Mouse (Mus musculus) right cerebral cortex, postnatal 14 days (tissue): ENCODE measurements around the gene Tdp1.

Experiments
- DNase-seq: peaks from one replicate; pipeline ENCODE4 v3.0.0; 2022

Tdp1 gene

DNA sequence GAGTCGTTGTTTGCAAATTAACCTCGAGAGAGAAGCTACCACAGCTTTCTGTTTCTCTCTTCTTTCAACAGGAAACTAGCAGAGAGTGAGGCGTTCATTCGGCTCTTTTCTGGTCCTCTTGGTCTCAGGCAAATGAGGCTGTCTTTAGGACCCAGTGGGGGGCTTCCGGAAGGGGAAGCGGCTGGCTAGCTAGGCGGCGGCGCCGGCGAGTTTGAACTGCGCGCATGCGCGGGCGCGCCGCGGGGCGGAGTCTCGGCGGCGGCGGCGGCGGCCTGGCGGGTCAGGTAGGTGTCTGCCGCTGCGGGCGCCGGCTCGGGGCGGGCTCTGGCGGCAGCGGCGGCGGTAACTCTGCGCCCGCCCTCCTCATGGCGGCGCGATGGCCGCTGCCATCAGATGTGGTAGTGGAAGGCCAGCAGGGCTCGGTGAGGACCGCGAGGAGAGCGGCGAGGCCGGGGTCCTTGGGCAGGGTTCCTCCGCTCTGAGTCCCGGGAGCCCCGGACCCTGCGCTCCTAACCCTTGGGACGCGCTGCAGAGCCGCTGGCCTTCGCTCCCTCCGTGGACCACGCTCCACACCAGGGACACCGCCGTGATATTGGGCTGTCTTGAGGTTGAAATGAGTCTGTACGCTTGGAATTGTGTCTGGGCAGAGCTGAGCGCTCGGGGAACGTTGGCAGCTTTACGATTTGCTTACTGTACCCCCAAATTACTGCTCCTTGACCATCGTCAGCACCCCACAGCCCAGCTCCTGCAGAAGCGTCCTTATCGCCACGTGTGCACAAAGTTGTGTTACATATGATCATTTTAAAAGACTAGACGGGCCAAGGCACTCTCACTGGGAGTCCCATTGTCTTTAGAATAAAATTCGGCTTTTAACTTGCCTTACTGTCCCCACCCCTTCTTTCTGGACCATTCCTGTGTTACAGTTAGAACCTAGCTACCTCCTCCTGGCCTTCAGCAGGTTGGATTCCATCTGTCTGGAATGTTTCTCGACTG, at the start of gene Tdp1, which contains the start of gene Efcab11:
Gene Tdp1 (plus strand): TSS at position 249 of the 993 bp plus-strand sequence.
Gene Efcab11 (minus strand): TSS at position 171 of the 993 bp plus-strand sequence.
- peak; percentile 89 for DNase-seq

DNA sequence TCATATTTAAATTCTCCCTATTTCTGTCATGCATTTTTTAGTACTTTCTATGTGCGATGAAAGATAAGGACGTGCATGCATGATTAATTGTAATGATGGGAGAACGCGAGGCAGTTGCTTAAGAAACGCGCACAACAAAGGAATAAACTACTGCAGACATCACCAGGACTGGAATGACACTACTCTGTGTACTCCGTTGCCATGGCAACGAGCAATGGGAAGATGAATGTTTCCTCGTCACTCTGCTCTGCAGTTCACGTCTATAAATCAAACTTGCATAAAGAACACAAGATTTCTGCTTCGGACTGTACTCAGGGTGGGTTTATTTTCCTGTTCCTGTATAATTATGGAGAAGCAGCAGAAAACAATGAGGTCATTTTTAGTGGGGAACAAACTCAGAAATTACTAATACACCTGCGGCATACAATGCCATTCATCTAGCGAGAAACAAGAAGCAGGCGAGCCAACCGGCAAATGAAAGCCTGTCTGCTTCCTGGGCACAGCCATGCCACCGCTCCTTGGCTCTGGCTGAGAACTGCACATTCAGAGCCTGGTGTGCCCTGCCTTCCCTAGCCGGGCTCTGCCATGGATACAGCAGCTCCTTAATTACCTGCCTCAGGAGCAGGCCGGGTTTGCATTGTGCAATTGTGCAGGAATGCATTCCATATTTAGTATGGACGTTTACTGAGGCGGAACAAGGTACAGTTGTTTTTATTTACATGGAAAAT, 47.7 kb upstream of the Tdp1 start:
- peak; percentile 56 for DNase-seq

DNA sequence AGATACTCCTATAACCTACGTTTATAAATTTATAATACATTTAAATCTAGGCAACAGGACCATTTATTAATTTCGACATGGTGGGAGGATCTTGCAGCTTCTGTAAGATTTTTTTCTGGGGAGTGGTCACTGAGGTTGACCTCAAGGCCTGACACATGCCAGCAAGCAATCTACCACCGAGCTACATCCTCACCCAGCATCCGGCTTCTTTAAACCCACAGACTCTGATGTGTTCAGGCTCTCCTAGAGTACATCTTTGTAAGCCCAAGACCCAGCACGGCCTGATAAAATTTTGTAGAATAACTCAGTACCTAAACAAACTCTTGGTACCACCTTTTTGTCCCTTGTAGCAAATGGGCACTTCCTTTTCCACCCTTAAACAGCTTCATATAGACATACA, 46.8 kb upstream of the Tdp1 start:
- DNase-seq, result no peak

DNA sequence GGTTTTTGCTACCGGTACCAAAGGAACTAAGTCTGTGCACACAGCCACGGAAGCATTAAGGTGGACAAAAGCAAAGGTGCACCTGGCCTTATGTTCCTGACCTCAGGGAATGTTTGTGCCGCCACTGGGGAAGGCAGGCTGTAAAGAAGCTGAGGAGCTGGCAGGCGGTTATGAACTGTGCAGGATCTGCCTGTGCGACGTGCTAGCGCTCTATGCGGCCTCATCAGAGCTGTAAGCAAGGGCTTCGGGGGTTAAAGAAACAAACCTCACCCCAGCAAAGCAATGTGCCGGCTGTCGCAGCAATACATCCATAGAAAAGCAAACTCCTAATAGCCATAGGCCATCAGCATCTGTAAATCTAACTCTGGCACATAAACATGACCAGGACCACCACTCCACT, 46.2 kb upstream of the Tdp1 start:
- DNase-seq, result no peak

DNA sequence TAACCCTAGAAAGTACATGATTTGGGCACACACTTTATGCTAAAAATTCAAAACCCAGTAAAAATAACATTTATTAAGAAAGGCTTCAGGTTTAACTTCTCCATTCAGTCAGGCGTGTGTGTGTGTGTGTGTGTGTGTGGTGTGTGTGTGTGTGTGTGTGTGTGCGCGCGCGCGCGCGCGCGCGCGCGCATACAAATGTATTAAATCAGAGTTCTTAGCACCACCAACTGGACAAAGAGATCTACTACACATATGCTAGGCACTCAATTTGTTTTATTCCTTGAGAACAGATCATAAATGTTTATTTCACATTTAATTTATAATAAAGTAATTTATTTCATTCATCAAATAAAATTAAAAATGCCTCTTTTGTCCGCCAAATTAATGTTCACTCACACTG, 45.6 kb upstream of the Tdp1 start:
- peak; percentile 16 for DNase-seq

DNA sequence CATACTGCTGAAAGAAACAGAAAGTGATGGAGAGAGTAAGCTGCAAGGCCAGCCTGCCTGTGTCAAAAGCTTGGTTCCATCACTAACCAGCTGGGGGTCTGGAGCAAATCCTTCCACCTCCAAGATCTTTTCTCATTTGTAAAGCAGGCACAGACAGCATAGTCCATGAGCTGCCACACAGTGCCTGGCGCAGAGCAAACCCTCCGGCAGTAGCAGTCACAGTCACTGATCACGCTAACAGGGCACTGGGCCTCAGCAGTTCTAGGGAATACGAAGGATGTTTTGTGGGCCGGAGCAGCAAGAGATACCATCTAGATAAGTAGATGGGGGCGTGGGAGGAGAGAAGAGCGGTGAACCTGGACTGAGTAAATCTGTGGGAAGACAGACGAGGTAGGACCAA, 39.4 kb upstream of the Tdp1 start:
- DNase-seq, result no peak

DNA sequence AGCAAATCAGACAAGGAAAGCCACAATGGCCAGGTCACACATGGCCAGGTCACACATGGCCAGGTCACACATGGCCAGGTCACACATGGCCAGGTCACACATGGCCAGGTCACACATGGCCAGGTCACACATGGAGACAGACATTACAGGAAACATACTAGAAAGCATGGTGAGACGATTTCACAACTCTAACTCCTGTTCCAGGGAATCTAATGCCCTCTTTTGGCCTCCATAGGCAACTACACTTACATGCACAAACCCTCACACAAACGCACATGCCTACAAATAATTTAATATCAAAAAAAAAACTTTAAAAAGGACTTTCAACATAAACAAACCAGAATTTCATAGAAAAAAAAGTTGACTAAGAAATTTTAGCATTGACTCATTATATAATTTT, 34.3 kb upstream of the Tdp1 start:
- no peak for DNase-seq

DNA sequence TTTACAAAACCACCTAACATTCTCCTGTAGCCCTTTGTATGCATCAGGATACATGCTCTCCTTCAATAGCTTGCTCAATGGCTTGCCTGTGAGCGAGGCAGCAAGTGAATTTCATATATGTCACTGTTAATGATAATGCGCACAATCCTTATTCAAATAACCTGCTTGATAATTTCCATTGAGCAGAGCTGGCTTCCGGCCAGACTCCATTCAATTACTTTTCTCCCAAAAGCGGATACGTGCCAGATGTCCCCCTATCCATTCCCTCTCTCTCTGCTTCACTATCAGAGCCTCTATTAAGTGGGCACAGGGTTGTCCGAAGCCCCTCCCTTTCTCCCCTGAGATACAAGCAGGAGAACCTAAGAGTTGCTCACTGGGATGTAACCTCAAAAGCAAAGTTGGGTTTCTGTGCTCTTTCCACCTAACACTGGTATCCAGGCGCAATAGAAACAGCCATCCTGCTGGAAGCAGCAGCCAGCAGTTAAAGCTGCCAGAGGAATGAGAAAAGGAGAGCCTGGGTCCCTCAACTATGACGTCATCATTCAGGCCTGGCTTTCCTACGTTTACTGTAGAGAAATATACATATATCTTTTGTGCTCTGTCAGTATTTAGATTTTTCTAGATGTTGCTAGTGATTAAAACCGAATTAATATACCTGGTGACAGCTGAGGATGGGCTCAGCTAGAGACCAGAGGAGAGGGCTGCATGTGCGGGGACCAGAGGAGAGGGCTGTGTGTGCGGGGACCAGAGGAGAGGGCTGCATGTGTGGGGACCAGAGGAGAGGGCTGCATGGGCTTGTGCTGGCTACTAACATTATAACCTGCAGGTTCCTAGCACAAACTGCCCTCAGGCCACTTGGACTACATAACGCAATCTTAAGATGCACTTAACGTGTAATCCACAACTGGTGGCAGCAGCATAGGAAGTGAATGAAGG, 30.7 kb upstream of the Tdp1 start:
- no peak for DNase-seq

DNA sequence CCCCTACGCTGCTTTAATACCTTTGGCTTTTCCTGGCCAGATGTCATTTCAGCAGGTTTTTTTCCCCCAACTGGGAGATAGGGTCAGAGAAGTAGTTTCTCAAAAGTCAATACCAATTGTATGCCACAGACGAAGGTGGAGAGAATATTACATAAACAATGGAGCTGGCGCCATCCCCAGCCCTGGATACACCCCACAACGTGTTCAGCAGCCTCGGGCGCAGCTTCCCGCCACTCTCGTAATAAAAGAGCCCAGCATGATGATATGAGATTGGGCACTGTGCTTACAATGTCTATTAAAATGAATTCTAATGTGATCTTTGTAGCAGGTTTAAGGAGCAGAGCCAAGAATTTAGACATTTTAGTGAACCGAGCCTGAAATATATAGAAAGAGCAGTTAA, 28.3 kb upstream of the Tdp1 start:
- no peak for DNase-seq

DNA sequence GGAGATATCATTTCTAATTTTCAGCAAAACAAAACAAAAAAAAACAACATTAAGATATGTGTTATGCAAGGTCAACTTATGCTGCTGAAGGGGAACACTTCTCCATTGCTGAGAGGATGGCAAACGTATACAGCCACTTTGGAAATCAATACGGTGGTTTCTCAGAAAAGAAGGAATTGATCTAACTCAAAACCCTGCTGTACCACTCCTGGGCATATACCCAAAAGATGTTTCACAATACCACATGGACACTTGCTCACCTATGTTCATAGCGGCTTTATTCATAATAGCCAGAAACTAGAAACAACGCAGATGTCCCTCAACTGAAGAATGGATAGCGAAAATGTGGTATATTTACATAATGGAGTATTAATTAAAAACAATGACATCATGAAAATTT, 25.7 kb upstream of the Tdp1 start:
- DNase-seq, result no peak

DNA sequence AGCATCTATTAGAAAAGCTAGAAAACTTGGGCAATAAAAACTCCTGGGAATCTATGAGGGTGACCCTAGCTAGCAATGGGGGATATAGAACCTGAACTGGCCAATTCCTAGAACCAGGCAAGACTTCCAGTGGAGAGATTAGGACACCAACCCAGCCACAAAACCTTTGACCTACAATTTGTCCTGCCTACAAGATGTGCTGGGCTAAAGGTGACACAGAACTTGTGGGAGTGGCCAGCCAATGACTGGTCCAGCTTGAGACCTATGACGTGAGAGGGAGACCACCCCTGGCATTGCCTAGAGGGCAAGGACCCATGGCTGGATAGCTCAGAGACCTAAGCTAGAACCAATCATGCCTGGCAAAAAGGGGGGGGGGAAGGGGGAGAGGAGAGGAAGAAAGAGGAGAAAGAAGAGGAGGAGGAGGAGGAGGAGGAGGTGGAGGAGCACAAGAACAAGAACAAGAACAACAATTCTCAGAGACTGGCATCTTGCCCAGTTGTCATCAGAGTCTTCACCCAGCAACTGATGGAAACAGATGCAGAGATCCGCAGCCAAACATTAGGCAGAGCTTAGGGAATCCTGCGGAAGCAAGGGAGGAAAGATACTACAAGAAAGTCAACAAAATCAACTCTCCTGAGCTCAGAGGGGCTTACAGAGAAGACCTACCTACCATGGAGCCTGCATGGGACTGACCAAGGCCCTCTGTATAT, 24.8 kb upstream of the Tdp1 start:
- no peak for DNase-seq

DNA sequence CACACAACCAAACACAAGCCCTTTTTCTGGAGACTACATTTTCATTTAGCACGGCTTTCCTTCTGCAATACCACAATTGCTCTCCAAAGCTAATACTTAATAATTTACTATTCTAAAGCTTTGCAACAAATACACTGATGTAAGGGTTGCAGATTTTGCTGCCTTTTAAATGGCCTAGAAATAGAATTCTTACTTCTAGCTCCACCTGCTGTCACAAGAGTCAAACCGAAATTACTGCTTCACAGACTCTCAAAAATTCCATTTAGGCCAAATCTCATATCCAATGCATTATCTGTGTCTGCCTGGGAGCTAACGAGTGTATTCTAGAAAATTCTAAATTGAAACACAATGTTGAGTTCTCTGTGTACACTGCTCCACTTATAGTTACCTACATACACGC, 23.3 kb upstream of the Tdp1 start:
- DNase-seq, result no peak

DNA sequence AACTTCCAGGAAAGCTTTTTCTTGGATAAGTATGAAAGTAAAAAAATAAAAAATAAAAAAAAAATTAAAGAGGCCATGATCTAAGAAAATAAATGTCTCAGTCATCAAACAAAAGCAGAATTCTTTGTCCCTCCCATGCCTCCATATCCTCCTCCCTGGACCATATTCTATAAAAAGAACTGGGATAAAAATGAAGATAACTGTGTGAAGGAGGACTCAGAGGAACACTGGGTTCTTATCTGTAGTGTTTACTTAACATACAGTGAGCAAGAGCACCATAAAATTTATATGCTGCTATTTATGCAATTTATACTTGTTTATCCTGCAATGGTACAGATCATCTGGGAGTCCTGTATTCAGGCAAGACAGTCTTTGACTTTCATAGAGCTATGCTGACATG, 19.7 kb upstream of the Tdp1 start:
- DNase-seq, result no peak

DNA sequence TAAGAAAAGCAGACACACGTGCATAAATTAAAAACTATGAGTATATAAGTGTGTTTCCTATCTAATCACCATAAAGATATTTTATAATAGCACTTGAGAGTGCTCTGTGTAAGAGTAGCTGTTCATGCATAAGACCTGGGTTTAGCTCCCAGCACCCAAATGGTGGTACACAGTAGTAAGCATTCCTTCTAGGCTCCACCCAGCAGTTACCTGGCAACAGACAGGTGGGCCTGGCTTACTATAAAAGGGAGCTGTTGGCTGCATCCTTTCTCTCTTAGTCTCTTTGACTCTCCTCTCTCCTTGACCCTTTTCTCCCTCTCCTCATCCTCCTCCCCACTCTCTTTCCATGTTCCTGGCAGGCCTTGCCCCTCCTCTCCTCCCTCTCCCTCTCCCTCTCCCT, 15.5 kb upstream of the Tdp1 start:
- DNase-seq, result no peak

DNA sequence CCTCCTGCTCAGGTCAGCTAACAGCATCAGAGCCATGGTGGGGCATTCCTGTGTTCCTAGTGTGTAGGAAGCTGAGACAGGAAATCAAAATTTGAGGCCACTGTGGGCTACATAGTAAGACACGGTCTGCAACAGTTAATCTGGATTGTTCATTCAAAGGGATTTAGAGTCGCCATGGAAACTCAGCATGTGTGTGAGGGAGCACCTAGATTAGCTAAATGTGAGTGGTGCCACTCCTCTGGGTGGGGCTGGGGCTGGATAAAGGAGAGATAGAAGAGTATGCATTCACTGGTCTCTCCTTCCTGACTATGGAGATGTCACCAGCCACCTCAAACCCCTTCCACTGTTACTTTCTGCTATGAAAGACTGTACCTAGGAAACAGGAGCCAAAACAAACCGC, 10.9 kb upstream of the Tdp1 start:
- DNase-seq, result no peak

DNA sequence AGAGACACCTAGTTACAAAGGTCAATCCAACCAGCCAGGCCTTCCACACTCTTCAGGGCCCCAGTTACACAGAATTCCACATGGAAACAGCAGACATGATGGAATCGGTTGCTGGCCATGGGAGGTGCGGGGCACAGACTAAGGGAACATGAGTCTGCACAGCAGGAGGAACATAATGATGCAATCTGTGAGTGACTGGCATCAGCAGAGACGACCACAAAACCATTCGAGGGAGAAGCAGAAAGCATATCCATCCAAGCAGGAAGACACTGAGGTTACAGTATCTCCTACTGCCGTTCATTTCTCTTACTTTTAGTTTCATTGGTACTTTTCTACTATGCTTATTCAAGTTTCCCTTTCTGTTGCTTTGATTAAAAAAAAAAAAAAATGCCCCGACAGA, 9.7 kb upstream of the Tdp1 start:
- DNase-seq, result no peak

DNA sequence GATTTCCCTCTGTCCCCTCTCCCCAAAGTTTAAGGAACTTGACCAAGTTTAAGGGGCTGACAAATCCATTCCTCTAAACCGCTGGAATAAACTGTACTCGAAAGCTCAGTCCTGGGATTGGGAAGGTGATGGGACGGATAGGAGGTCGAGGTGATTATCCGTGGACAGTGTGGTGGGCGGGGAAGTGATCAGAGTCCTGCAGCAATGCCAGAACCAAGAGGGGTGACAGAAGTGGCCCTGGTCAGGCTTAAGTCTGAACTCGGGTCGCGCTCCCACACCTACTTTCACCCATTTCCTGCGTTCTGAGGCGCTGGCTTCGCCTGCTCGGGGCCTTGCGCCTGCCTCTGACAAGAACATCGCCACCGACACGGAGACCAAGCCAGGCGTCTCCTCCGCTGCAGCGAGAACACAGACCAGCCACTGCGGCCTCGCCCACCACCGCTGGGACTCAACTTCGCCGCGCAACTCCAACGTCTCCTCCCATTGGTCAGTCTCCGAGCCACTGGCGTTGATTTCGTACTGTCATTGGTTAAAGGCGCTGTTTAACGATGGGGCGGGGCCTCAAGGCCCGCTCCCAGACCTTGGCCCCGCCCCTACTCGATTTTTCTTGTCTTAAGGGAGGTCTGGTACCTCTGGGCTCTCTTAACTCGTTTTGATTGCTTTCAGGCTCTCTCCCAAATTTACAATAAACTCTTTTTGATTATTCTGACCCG, 1.2 kb upstream of the Tdp1 start:
- DNase-seq, result peak; percentile 83

DNA sequence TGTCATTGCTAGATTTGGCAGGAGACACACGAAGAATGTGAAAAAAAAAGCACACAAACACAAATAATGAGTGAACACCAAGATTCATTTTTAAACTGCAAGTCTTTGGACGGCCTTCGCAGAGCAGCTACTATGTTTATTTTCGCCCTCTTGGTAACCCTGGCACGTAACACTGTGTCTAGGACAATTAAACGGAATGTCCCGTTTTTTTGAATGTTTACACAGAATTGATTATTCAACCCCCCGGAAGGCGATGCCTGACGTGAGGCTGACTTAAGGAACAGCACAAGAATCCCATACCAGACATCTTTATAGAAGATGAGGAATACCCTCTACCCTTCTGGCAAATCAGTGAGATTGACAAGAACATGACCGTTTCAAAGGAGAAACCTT, 608 bp upstream of the Tdp1 start:
- no peak for DNase-seq

DNA sequence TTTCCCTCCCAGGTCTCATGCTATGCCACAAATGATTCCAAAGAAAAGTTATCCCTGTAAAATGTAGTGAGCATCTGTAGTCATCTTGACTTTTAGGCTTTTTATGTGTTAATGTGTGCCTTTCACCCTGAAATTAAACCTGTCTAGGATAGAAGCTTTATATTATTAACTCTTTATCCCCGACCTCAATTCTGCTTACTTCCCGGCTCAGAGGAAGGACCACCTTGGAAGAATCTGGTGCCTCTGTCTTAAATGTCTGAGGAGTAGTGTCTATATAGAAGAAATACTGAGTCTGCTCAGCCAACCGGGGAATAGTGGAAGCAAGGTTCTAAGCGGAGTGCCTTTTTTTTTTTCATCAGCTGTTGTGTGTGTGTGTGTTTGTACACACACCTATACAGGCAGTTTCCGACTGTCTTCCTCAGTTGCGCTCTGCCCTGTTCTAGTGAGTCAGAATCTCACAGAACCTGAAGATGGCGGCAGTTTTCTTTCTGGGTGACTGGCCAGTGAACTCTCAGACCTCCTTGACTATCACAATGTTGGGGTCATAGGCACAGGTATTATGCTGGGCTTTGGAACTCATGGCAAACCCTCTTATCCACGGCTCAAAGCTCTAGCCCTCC, 1.1 kb downstream of the Tdp1 start:
- no peak for DNase-seq

DNA sequence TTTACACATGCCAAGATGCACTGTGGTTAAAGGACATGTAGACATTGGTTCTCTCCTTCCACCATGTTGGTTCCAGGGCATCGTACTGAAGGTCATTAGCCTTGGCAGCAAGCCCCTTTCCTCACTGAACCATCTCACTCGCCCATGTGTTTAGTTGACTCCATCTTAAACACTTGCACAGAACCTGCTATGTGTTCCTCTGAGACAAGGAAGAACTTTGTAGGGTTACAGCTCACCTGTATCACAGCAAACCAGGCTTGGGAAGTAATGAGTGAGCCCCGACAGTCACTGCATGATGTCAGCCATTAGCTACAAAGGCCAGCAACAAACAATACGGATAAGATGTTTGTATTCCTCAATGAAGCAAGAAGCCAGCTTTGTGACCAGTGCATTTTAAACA, 13.5 kb downstream of the Tdp1 start:
- no peak for DNase-seq

DNA sequence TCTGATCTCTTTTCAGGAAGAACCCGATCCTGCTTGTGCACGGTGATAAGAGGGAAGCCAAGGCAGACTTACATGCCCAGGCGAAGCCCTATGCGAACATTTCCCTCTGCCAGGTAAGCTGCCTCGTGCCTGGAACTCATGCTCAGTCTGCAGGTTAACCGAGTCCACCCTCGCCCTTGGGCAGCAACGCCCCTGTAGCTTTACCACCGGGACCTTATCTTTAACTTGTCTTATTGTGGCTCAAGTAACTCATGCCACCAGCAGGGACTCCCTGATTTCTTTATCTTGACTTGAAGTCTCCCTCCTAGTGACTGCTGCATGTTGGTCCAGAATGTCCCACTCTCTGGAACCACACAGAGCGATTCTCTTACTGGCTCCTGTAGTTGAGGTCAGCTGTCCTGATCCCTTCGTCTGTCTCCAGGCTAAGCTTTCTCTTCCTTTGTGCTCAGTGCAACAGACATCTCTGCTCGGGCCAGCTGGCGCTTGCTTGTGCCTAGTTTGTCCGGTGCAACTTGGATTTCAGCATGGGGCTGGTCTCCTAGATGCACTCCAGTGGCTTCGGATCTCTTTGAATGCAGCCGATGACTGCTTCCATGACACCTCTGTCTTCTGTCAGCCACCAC, 14.0 kb downstream of the Tdp1 start:
- no peak for DNase-seq
